Mouse (Mus musculus) cerebellum, adult 11-12 months (tissue): ENCODE results near the gene Mcm5.

Experiments used
- DNase-seq: peaks from one replicate; pipeline ENCODE4 v3.0.0; 2022

The Mcm5 gene

GRCm38 (mm10) chr8:75109236-75109967 lies at the start of gene Mcm5:
Mcm5 (plus strand) TSS chr8:75109569.
- peak; percentile 99 for DNase-seq

- no peak for DNase-seq
Observed at GRCm38 (mm10) chr8:75060022-75060421, 49.3 kb upstream of the Mcm5 start.

GRCm38 (mm10) chr8:75060815-75061214 lies 48.6 kb upstream of the Mcm5 start:
- DNase-seq = no peak

GRCm38 (mm10) chr8:75063290-75063689 lies 46.1 kb upstream of the Mcm5 start:
- no peak for DNase-seq

- DNase-seq = no peak
Observed at GRCm38 (mm10) chr8:75064790-75065189, 44.6 kb upstream of the Mcm5 start.

GRCm38 (mm10) chr8:75067287-75067686 lies 42.1 kb upstream of the Mcm5 start:
- DNase-seq = no peak

- no peak for DNase-seq
Observed at GRCm38 (mm10) chr8:75070297-75070696, 39.1 kb upstream of the Mcm5 start.

GRCm38 (mm10) chr8:75071627-75072346 lies 37.6 kb upstream of the Mcm5 start:
- peak; percentile 75 for DNase-seq

- DNase-seq = no peak
Observed at GRCm38 (mm10) chr8:75074876-75075275, 34.5 kb upstream of the Mcm5 start.

GRCm38 (mm10) chr8:75078215-75078614 lies 31.2 kb upstream of the Mcm5 start:
- DNase-seq = no peak

- DNase-seq = no peak
Observed at GRCm38 (mm10) chr8:75078851-75079250, 30.5 kb upstream of the Mcm5 start.

GRCm38 (mm10) chr8:75081364-75082040 lies 27.9 kb upstream of the Mcm5 start:
- DNase-seq = no peak

- DNase-seq = no peak
Observed at GRCm38 (mm10) chr8:75082181-75082805, 27.1 kb upstream of the Mcm5 start.

- DNase-seq = peak; percentile 75
Observed at GRCm38 (mm10) chr8:75083846-75084245, 25.5 kb upstream of the Mcm5 start.

- no peak for DNase-seq
Observed at GRCm38 (mm10) chr8:75084382-75085064, 24.8 kb upstream of the Mcm5 start.

GRCm38 (mm10) chr8:75086002-75086401 lies 23.4 kb upstream of the Mcm5 start:
- DNase-seq = no peak

- no peak for DNase-seq
Observed at GRCm38 (mm10) chr8:75087127-75087526, 22.2 kb upstream of the Mcm5 start.

GRCm38 (mm10) chr8:75088989-75089881 lies 20.1 kb upstream of the Mcm5 start:
- no peak for DNase-seq

GRCm38 (mm10) chr8:75090781-75091365 lies 18.5 kb upstream of the Mcm5 start:
- no peak for DNase-seq

- DNase-seq = peak; percentile 41
Observed at GRCm38 (mm10) chr8:75093399-75094156, 15.8 kb upstream of the Mcm5 start, which contains the start of gene Hmox1. Hmox1 (plus strand) TSS chr8:75093621.
